Mouse (Mus musculus): ENCODE data around the gene 4933434E20Rik. TPM values are rescaled to one million over a fixed set of nuclear protein-coding genes. Genes with fewer than 3 reads are reported as not detected.

Gene 4933434E20Rik
- polyA plus RNA-seq, 1 experiment from 2014 or later = 109 TPM

GRCm38 (mm10) chr3:90079133-90079762 is 27.8 kb downstream of the 4933434E20Rik start:
- H3K36me3 ChIP-seq (ENCODE audit: control insufficient read depth, insufficient read depth, low read length) = no peaks in the 10 kb centered on the region
- H3K9me3 ChIP-seq (ENCODE audit: control insufficient read depth, low read length) = no peaks in the 10 kb centered on the region
- H3K4me1 ChIP-seq (replicated peaks; ENCODE audit: control insufficient read depth, insufficient read depth) = peaks cover 10% of the 10 kb centered on the region
- no peaks in the 10 kb centered on the region for H3K27me3 ChIP-seq (ENCODE audit: control insufficient read depth, insufficient read depth, low read length)
- peak; percentile 42 for TF ChIP-seq CTCF (IDR thresholded peaks at IDR 0.05; ENCODE audit: low read depth)
- TF ChIP-seq EP300 (optimal IDR thresholded peaks at IDR 0.05) = no peak
- peak overlapping the region; percentile 83 for H3K4me3 ChIP-seq (ENCODE audit: low read depth, low read length)
- DNase-seq (ENCODE audit: low spot score) (peak; percentile 97), ATAC-seq (ENCODE audit: low FRiP score, low TSS enrichment) (peak; percentile 92)
- H3K27ac ChIP-seq (replicated peaks) = peak overlapping the region; percentile 99
- WGBS = under 1% methylated on average over 33 of the region's 33 CpGs
- peak overlapping the region; percentile 86 for H3K9ac ChIP-seq (ENCODE audit: low read length)
- H3K4me2 ChIP-seq (replicated peaks; ENCODE audit: low read depth) = peak overlapping the region; percentile 64

- Histone ChIP-seq H3K4me2 (replicated peaks; ENCODE audit: low read depth) (peak overlapping the region; percentile 64), H3K9me3 (ENCODE audit: control insufficient read depth, low read length) (no peaks in the 10 kb centered on the region), H3K27me3 (ENCODE audit: control insufficient read depth, insufficient read depth, low read length) (no peaks in the 10 kb centered on the region), H3K4me3 (ENCODE audit: low read depth, low read length) (peak overlapping the region; percentile 83), H3K27ac (replicated peaks) (peak overlapping the region; percentile 99), H3K9ac (ENCODE audit: low read length) (peak overlapping the region; percentile 86), H3K36me3 (ENCODE audit: control insufficient read depth, insufficient read depth, low read length) (no peaks in the 10 kb centered on the region), H3K4me1 (replicated peaks; ENCODE audit: control insufficient read depth, insufficient read depth) (peaks cover 12% of the 10 kb centered on the region)
- WGBS = 0% methylated on average over 40 of the region's 53 CpGs
- DNase-seq (ENCODE audit: low spot score) = peak; percentile 82
- peak; percentile 65 for ATAC-seq (ENCODE audit: low FRiP score, low TSS enrichment)
- TF ChIP-seq CTCF (IDR thresholded peaks at IDR 0.05; ENCODE audit: low read depth) (no peak; the same call in 1 of the 2 replicates), EP300 (optimal IDR thresholded peaks at IDR 0.05) (no peak)
Observed at GRCm38 (mm10) chr3:90079763-90080497, 28.5 kb downstream of the 4933434E20Rik start.

- H3K4me2 ChIP-seq (replicated peaks; ENCODE audit: low read depth) = peak overlapping the region; percentile 64
- ATAC-seq (ENCODE audit: low FRiP score, low TSS enrichment) (no peak), DNase-seq (ENCODE audit: low spot score) (no peak)
- peak overlapping the region; percentile 83 for H3K4me3 ChIP-seq (ENCODE audit: low read depth, low read length)
- H3K9me3 ChIP-seq (ENCODE audit: control insufficient read depth, low read length) = no peaks in the 10 kb centered on the region
- WGBS = 0% methylated on average over 6 of the region's 6 CpGs
- H3K36me3 ChIP-seq (ENCODE audit: control insufficient read depth, insufficient read depth, low read length) = no peaks in the 10 kb centered on the region
- peak overlapping the region; percentile 86 for H3K9ac ChIP-seq (ENCODE audit: low read length)
- H3K27me3 ChIP-seq (ENCODE audit: control insufficient read depth, insufficient read depth, low read length) = no peaks in the 10 kb centered on the region
- H3K27ac ChIP-seq (replicated peaks) = peak overlapping the region; percentile 99
- TF ChIP-seq CTCF (IDR thresholded peaks at IDR 0.05; ENCODE audit: low read depth) = no peak
- no peak for TF ChIP-seq EP300 (optimal IDR thresholded peaks at IDR 0.05)
- H3K4me1 ChIP-seq (replicated peaks; ENCODE audit: control insufficient read depth, insufficient read depth) = peaks cover 12% of the 10 kb centered on the region
Observed at GRCm38 (mm10) chr3:90080498-90080863, 29.0 kb downstream of the 4933434E20Rik start.

GRCm38 (mm10) chr3:90081365-90082240 is 30.2 kb downstream of the 4933434E20Rik start:
- ATAC-seq (ENCODE audit: low FRiP score, low TSS enrichment) = peak; percentile 43

GRCm38 (mm10) chr3:90083034-90083433 is 31.6 kb downstream of the 4933434E20Rik start:
- H3K9me3 ChIP-seq (ENCODE audit: control insufficient read depth, low read length) = no peaks in the 10 kb centered on the region
- 31% methylated on average over 5 of the region's 5 CpGs for WGBS
- peaks cover 12% of the 10 kb centered on the region for H3K4me1 ChIP-seq (replicated peaks; ENCODE audit: control insufficient read depth, insufficient read depth)
- peak overlapping the region; percentile 64 for H3K4me2 ChIP-seq (replicated peaks; ENCODE audit: low read depth)
- H3K4me3 ChIP-seq (ENCODE audit: low read depth, low read length) = peak overlapping the region; percentile 4; the same call in 1 of the 2 replicates
- H3K36me3 ChIP-seq (ENCODE audit: control insufficient read depth, insufficient read depth, low read length) = peaks cover 8% of the 10 kb centered on the region
- H3K27me3 ChIP-seq (ENCODE audit: control insufficient read depth, insufficient read depth, low read length) = no peaks in the 10 kb centered on the region
- peak overlapping the region; percentile 99 for H3K27ac ChIP-seq (replicated peaks)
- H3K9ac ChIP-seq (ENCODE audit: low read length) = no peak overlapping the region; the same call in 1 of the 2 replicates
- ATAC-seq (ENCODE audit: low FRiP score, low TSS enrichment) (peak; percentile 27; the same call in 1 of the 2 replicates), DNase-seq (ENCODE audit: low spot score) (peak; percentile 74)
- no peak for TF ChIP-seq CTCF (IDR thresholded peaks at IDR 0.05; ENCODE audit: low read depth)
- no peak for TF ChIP-seq EP300 (optimal IDR thresholded peaks at IDR 0.05)

More at GRCm38 (mm10) chr3:90081365-90082240, 30.2 kb downstream of the 4933434E20Rik start:
- 45% methylated on average over 5 of the region's 5 CpGs for WGBS
- H3K4me1 ChIP-seq (replicated peaks; ENCODE audit: control insufficient read depth, insufficient read depth) = peaks cover 12% of the 10 kb centered on the region
- H3K36me3 ChIP-seq (ENCODE audit: control insufficient read depth, insufficient read depth, low read length) = no peaks in the 10 kb centered on the region
- TF ChIP-seq CTCF (IDR thresholded peaks at IDR 0.05; ENCODE audit: low read depth) (peak; percentile 47), EP300 (optimal IDR thresholded peaks at IDR 0.05) (no peak)
- H3K9me3 ChIP-seq (ENCODE audit: control insufficient read depth, low read length) = no peaks in the 10 kb centered on the region
- peak overlapping the region; percentile 83 for H3K4me3 ChIP-seq (ENCODE audit: low read depth, low read length)
- H3K27ac ChIP-seq (replicated peaks) = peak overlapping the region; percentile 99
- DNase-seq (ENCODE audit: low spot score) = peak; percentile 54
- H3K4me2 ChIP-seq (replicated peaks; ENCODE audit: low read depth) = peak overlapping the region; percentile 64
- H3K27me3 ChIP-seq (ENCODE audit: control insufficient read depth, insufficient read depth, low read length) = no peaks in the 10 kb centered on the region
- peak overlapping the region; percentile 41; the same call in 1 of the 2 replicates for H3K9ac ChIP-seq (ENCODE audit: low read length)
